Mouse (Mus musculus) heart, adult 18-20 months (tissue): ENCODE results near the gene Lrch1. TPM values are rescaled to one million over a fixed set of nuclear protein-coding genes. Genes with fewer than 3 reads are reported as not detected.
A peak's percentile ranks its signal among the peaks of the same experiment; 100 is the strongest.

ENCODE experiments used
- DNase-seq, 2 experiments: peaks; one replicate each; pipeline ENCODE4 v3.0.0; 2021 to 2022; ENCODE audit warnings: mixed read lengths in 1 of 2
- total RNA-seq, 2 experiments: library from RNA; stranded (reverse); gene quantifications; 2 replicates each; pipeline ENCODE4 v1.2.3; 2021

Gene Lrch1
- total RNA-seq, 2 experiments from 2014 or later: 11.8 to 14.3 TPM

GRCm38 (mm10) chr14:74852965-74853758 is 94.5 kb downstream of the Lrch1 start:
- peak; percentile 57 to 61 for DNase-seq

GRCm38 (mm10) chr14:74851866-74852265 is 95.8 kb downstream of the Lrch1 start:
- DNase-seq: no peak

GRCm38 (mm10) chr14:74849020-74849419 is 98.7 kb downstream of the Lrch1 start:
- no peak for DNase-seq

DNA sequence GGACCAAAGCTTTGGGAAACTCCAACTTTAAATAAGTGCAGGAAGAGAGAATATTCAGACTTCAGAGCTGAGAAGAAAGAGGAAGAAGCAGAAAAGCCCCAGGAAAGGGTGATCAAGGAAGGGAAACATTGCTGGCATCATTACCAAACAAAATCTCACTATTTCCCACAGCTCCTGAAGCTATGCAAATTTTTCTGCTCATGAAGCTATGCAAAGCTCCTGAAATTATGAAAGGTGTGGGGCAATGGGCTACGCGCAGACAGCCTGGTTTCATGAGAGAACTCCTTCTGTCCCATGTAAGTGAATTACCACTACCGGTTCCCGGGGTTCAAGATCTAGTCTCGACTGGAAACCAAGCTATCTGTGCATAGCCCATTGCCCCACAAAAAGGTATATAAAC is 99.5 kb downstream of the Lrch1 start:
- no peak for DNase-seq

GRCm38 (mm10) chr14:74847311-74848133 is 100.2 kb downstream of the Lrch1 start:
- peak in 1 of 2 experiments; percentile 53 for DNase-seq

- DNase-seq: no peak
Observed at GRCm38 (mm10) chr14:74846668-74847067, 101.0 kb downstream of the Lrch1 start.

- no peak for DNase-seq
Observed at GRCm38 (mm10) chr14:74845661-74846274, 101.9 kb downstream of the Lrch1 start.

GRCm38 (mm10) chr14:74841708-74842107 is 106.0 kb downstream of the Lrch1 start:
- DNase-seq: no peak

DNA sequence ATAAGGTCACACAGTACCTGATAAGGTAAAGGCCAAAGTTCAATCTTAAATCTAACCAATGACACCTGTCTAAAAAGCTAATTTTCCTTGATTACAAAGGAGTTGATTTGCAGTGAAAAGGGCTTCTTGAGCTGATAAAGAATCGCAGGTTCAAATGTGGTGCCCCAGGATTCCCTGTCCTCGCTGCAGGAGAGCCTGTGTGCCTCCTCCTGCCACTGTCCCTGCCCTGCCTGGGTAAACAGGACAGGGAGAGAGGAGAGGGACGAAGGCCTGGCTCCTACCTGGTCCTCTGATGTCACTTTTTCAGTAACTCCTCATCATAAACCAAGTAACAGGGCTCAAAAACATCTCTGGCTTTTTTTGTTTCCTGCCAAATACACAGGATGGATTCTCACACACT is 106.4 kb downstream of the Lrch1 start:
- no peak for DNase-seq

DNA sequence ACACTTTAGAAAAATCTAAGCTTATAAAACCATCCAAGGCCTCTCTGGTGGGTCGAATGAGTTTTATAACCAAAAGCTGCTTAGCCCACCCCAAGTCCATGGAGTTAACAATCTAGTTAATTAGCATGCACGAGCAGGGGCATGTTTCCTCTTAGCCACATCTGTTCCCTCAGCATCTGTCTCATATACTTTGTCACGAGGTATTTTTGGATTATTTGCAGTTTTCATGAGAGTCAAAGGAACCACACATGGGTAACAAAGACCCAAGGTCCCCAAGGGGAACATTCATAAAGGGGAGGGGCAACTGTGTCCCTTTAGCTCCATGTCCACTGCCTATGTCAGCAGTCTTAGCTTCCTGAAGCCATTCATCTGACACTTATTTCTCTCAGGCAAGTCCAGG is 106.9 kb downstream of the Lrch1 start:
- no peak for DNase-seq

DNA sequence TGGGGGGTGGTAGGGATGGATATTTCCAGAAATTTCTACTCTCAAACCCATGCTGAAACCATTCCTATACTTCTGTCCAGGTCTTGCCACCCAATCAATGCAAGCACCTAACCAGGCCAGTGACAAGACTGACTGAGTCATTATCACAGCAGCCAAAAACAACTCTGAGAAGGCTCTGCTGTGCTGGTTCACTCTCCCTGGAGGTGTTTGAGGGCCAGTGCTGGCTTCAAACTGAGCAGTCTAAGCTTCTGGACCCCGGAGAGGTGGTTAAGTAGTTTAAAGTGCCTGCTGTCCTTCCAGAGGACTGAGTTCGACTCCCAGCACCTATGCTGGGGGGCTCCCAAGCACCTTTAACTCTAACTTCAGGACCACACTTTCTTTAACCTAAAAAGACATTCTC is 107.3 kb downstream of the Lrch1 start:
- DNase-seq: no peak

DNA sequence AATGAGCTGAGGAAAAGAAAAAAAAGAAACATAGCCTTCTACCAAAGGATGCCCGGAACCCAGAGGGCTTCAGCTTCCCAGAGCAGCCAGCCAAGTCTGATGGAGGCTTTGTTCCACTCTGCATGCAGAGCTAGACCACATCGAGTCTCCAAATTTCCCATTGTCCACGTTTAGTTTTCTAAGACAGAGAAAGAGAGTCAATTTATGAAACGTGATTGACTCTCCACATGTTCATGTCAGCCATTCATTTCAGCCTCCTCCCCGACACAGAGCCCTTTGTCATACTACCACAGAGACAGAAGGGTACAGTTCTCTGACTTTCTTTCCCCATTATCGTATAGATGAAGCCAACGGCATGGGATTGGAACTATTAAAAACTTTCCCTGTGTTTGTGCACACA is 108.9 kb downstream of the Lrch1 start:
- no peak for DNase-seq

DNA sequence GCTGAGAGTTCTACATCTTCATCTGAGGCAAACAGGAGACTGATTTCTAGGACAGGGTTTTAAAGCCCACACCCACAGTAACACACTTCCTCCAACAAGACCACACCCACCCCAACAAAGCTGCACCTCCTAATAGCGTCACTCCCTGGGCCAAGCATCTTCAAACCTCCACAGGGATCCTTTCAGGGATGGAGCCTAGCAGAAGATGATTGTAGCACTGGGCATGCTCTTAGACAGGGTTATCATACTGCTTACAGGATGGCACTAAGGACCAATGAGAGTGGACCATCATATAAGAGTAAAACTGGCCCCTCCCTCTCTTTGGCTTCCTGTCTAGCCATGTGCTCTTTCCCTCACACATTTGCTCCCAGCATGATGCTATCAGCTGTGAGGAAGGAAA is 112.7 kb downstream of the Lrch1 start:
- DNase-seq: peak in 1 of 2 experiments; percentile 19

- no peak for DNase-seq
Observed at GRCm38 (mm10) chr14:74834215-74834614, 113.5 kb downstream of the Lrch1 start.

DNA sequence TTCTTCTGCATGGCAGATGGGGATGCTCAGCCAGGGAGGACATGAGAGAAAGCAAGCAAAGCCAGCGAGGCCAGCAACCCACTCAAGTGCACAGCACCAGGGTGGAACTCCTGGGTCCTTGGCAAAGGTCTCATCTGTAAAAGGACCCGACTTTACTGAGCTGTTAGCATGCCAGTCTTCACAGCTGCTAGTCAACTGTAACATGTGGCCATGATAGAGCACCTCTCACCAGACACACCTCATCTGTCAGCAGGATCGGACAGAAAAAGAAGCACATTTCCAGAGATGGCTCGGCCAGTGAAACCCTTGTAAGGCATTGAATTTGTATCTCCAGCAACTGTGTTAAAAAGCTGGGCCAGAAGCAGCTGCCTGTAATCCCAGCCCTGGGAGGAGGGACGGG is 116.0 kb downstream of the Lrch1 start:
- DNase-seq: no peak

DNA sequence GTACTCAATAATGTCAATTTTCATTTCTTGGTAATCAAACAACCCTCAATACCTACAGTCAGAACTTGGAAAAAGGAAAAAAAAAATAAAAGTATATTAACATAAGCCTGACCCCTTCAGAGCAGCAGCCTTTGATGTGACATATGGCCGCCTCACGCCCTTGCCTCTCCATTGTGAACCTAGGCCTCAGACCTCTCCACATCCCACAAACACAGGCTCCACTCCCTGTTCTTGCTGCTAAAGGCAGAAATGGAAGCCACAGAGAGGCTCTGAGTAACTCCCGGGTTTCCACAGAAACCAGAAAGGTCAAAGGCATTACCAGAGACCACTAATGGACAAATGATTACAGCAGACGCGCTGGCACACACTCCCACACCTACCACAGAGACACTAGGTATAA is 116.6 kb downstream of the Lrch1 start:
- DNase-seq: no peak

- no peak for DNase-seq
Observed at GRCm38 (mm10) chr14:74830591-74830990, 117.1 kb downstream of the Lrch1 start.

- no peak for DNase-seq
Observed at GRCm38 (mm10) chr14:74822757-74823680, 124.7 kb downstream of the Lrch1 start.

DNA sequence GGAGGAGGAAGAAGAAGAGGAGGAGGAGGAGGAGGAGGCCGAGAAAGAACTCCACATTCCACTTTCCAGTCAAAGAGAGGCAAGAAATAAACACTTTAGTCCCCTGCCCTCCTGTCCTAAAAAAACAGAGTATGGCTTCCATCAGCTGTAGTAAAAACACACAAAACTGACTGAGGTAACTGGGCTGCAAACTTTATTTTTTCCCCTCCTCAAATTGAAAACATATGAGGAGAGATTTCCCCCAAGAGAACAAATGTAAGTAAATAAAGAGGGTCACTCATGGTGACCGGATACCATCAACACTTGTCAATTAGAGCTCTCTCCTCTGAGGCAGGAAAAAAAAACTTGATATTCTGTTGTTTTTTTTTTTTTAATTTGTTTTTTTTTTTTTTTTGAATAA is 125.6 kb downstream of the Lrch1 start:
- no peak for DNase-seq

DNA sequence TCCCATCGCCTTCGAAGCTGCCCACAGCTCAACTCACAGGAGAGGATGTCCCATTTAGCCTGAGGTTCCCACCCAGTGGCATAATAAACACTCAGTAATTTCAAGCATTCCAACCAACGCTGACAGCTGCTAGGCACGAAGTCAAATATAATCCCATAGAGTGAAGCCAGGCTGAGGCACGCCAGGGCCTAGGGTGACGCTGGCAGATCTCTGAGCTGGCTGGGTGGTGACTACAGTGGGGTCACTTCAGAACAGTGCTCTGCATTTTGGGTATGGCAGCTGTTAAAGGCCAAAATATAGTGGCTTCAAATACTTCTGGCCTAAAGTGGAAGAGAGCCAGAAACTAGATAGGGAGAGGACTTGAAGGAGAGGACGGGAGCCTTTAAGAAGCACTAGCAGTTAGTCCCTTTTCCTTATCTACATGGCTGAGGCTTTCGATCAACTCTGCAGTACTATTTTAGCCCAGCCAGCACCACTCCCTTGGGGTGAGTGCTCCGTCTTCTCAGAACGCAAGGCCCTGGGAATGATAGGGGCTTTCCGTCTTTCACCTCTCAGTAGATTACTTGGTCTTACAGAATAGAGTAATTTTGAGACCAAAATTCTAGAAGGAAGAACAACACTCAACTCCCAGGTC is 127.4 kb downstream of the Lrch1 start:
- peak; percentile 51 to 61 for DNase-seq

DNA sequence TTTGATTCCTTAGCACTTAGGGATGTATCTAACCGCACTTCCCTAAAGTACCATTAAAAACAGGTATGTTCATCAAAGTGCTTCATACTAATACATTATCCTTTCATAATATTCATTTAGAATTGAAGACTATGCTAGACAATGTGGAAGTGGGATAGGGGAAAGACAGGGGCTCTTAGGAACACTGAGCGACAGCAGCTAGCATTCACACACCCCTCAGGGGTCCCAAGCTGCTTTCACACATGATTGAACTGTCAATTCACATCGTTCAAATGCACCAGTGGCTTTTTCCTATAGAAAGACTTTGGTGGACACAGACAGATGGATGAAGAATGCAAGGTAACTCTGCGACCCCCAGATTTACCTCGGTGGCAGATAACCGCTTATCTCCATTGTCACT is 131.0 kb downstream of the Lrch1 start:
- no peak for DNase-seq
